Mouse (Mus musculus): ENCODE results near the gene Ccdc97.

DNA sequence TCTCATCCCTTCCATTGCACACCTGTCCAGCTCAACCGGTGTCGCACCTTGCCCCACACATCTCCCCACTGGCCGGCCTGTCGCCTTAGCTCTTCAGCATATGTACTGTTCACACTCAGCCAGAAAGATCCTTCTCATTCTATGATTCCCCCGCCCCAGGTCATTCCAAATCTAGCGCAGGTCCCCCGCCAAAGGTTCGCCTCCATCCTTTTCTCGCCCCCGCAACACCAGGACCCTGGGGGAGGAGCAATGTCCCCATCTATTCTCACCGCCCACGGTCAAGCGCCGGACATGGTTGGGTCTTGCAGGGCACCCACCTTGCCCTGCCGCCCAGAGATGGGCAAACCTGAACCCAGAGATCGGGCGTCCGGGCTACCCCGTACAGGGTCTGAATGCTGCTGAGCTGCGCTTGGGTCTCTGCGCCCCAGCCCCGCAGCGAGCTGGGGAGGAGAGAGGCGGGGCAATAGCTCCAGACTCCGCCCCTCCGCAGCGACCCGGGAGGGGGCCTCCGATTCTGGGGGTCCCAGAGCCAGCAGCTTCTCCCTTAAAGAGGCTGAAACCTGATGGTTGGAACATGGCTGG lies 44.1 kb downstream of the Ccdc97 start, which contains the start of gene Tmem91:
- TF ChIP-seq CTCF (IDR thresholded peaks at IDR 0.05; ENCODE audit: borderline replicate concordance, extremely low read depth, insufficient read depth, insufficient read length) (no peak), POLR2A (IDR thresholded peaks at IDR 0.05; ENCODE audit: borderline replicate concordance, extremely low read depth, insufficient read depth, insufficient read length, poor library complexity, severe bottlenecking) (no peak)

Data from brain, embryonic 14.5 days (tissue).